Mouse (Mus musculus) ES-Bruce4 (cell line): Measurements from ENCODE around the gene Slc39a11.

Experiments
- CTCF ChIP-seq: IDR thresholded peaks from one replicate; pipeline ENCODE4 v1.8.1; 2011; ENCODE audit warnings: low read depth, low read length
- POLR2A ChIP-seq: IDR thresholded peaks from one replicate; pipeline ENCODE4 v1.8.1; 2011; ENCODE audit warnings: low read length; ENCODE audit not compliant: insufficient read depth

DNA sequence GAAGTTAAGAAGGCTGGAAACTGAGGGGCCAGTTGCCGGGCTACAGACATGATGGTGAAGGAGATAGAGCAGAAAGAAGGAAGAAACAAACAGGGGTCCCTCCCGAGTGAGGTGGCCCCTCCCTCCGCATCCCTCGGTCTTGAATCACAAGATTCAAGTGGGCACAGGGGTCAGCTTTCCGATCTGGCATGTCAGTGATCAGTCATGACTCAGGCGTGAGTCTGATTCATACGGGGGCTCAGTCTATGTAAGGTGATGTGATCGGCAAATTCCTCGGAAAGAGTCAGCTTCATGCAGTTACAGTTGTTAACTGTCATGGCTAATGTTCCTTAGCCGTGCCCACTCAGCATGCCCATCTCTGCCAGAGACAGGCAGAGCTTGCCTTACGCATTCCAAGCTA is 115.5 kb downstream of the Slc39a11 start:
- TF ChIP-seq CTCF = no peak
- TF ChIP-seq POLR2A = no peak
